Mouse (Mus musculus): ENCODE data around the gene Gm20388.

DNA sequence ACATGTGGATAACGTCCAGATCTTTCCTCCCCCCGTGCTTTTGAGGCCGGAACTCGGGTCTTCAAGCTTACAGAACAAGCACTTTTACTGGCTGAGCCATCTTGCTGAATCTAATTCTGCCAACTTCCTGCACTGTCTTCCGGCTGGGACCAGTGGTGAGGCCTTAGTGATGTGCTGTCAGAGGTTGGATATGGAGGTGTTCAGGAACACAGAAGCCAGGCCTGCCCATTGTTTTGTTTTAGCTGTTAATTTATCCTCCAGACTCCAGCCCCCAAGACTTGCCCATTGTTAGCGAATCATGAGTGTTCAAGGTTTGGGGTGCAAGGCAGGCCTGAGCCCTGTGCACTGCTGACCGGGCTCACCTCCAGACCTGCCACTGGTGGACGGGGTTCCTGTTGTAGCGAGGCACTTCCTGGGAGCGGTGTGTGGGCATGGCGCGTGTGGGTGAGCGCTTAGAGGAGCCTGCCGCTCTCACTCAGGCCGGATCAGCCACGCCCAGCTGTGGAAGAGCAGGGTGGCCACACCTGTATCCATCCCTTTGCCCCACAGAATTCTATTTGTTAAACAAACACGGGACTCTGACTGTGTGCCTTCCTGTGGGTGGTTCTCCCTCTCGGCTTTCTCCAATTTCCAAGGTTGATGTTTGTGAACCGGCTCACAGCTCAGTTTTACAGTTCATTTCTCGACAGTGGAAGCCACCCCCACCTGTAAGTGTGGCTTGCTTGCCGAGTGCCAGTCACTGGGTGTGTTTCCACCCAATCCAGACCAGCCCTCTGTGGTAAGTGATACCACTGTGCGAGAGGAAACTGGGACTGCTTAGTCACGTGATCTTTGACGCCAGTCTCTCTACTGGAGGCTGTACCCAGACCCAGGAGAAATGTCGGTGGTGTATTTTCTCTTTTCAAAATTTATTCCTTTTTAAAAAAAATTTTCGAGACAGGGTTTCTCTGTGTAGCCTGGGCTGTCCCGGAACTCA lies 3430.7 kb downstream of the Gm20388 start:
- TF ChIP-seq CTCF (conservative IDR thresholded peaks at IDR 0.05; ENCODE audit: insufficient read depth, insufficient read length, low read depth, low read length) (no peak), POLR2A (IDR thresholded peaks at IDR 0.05; ENCODE audit: low read depth, low read length) (no peak)

All from kidney, adult 2 months (tissue).